Mouse (Mus musculus): ENCODE measurements around the gene Prr7. TPM values are rescaled to one million over a fixed set of nuclear protein-coding genes. Genes with fewer than 3 reads are reported as not detected.

Gene Prr7
- total RNA-seq, 1 experiment from 2014 or later: 12.3 TPM

- no peak for ATAC-seq (ENCODE audit: extremely low read depth, insufficient number of reproducible peaks, low FRiP score, poor library complexity, severe bottlenecking)
These were observed 17.5 kb upstream of the Prr7 start for GRCm38 (mm10) chr13:55446483-55447105.

- ATAC-seq (ENCODE audit: extremely low read depth, insufficient number of reproducible peaks, low FRiP score, poor library complexity, severe bottlenecking): peak; percentile 49
These were observed 16.5 kb upstream of the Prr7 start for GRCm38 (mm10) chr13:55447543-55447943.

GRCm38 (mm10) chr13:55448131-55448530 is 15.9 kb upstream of the Prr7 start:
- no peak for ATAC-seq (ENCODE audit: extremely low read depth, insufficient number of reproducible peaks, low FRiP score, poor library complexity, severe bottlenecking)

- no peak for ATAC-seq (ENCODE audit: extremely low read depth, insufficient number of reproducible peaks, low FRiP score, poor library complexity, severe bottlenecking)
These were observed 14.9 kb upstream of the Prr7 start for GRCm38 (mm10) chr13:55449205-55449604.

- ATAC-seq (ENCODE audit: extremely low read depth, insufficient number of reproducible peaks, low FRiP score, poor library complexity, severe bottlenecking): peak; percentile 17; the same call in 1 of the 2 replicates
These were observed 14.2 kb upstream of the Prr7 start for GRCm38 (mm10) chr13:55449679-55450441.

GRCm38 (mm10) chr13:55450511-55450980 is 13.5 kb upstream of the Prr7 start:
- no peak for ATAC-seq (ENCODE audit: extremely low read depth, insufficient number of reproducible peaks, low FRiP score, poor library complexity, severe bottlenecking)

GRCm38 (mm10) chr13:55451296-55451695 is 12.8 kb upstream of the Prr7 start:
- ATAC-seq (ENCODE audit: extremely low read depth, insufficient number of reproducible peaks, low FRiP score, poor library complexity, severe bottlenecking): no peak

GRCm38 (mm10) chr13:55451785-55452549 is 12.1 kb upstream of the Prr7 start:
- ATAC-seq (ENCODE audit: extremely low read depth, insufficient number of reproducible peaks, low FRiP score, poor library complexity, severe bottlenecking): no peak

GRCm38 (mm10) chr13:55462965-55463364 is 1.1 kb upstream of the Prr7 start:
- ATAC-seq (ENCODE audit: extremely low read depth, insufficient number of reproducible peaks, low FRiP score, poor library complexity, severe bottlenecking): no peak

GRCm38 (mm10) chr13:55463399-55464026 is 554 bp upstream of the Prr7 start:
- ATAC-seq (ENCODE audit: extremely low read depth, insufficient number of reproducible peaks, low FRiP score, poor library complexity, severe bottlenecking): no peak

GRCm38 (mm10) chr13:55465184-55465583 is 1.1 kb downstream of the Prr7 start:
- ATAC-seq (ENCODE audit: extremely low read depth, insufficient number of reproducible peaks, low FRiP score, poor library complexity, severe bottlenecking): no peak

GRCm38 (mm10) chr13:55465830-55466440 is 1.9 kb downstream of the Prr7 start:
- no peak for ATAC-seq (ENCODE audit: extremely low read depth, insufficient number of reproducible peaks, low FRiP score, poor library complexity, severe bottlenecking)

GRCm38 (mm10) chr13:55468851-55469560 is 4.9 kb downstream of the Prr7 start:
- ATAC-seq (ENCODE audit: extremely low read depth, insufficient number of reproducible peaks, low FRiP score, poor library complexity, severe bottlenecking): no peak

GRCm38 (mm10) chr13:55470372-55470771 is 6.3 kb downstream of the Prr7 start:
- ATAC-seq (ENCODE audit: extremely low read depth, insufficient number of reproducible peaks, low FRiP score, poor library complexity, severe bottlenecking): no peak

- ATAC-seq (ENCODE audit: extremely low read depth, insufficient number of reproducible peaks, low FRiP score, poor library complexity, severe bottlenecking): peak; percentile 46
These were observed 7.2 kb downstream of the Prr7 start for GRCm38 (mm10) chr13:55471156-55471818.

GRCm38 (mm10) chr13:55471819-55472131 is 7.7 kb downstream of the Prr7 start:
- no peak for ATAC-seq (ENCODE audit: extremely low read depth, insufficient number of reproducible peaks, low FRiP score, poor library complexity, severe bottlenecking)

- peak; percentile 7; the same call in 1 of the 2 replicates for ATAC-seq (ENCODE audit: extremely low read depth, insufficient number of reproducible peaks, low FRiP score, poor library complexity, severe bottlenecking)
These were observed 8.3 kb downstream of the Prr7 start for GRCm38 (mm10) chr13:55472132-55473022.
